Mouse (Mus musculus): ENCODE measurements around the gene Arid5b.

Arid5b gene

GRCm38 (mm10) chr10:68236956-68237455 lies 41.5 kb downstream of the Arid5b start:
- DNase-seq (ENCODE audit: low spot score): no peak

- no peak for DNase-seq (ENCODE audit: low spot score)
Observed at GRCm38 (mm10) chr10:68231385-68232182, 47.0 kb downstream of the Arid5b start.

GRCm38 (mm10) chr10:68230653-68231384 lies 47.7 kb downstream of the Arid5b start:
- no peak for DNase-seq (ENCODE audit: low spot score)

GRCm38 (mm10) chr10:68229640-68230565 lies 48.6 kb downstream of the Arid5b start:
- no peak for DNase-seq (ENCODE audit: low spot score)

GRCm38 (mm10) chr10:68222676-68223075 lies 55.9 kb downstream of the Arid5b start:
- no peak for DNase-seq (ENCODE audit: low spot score)

- DNase-seq (ENCODE audit: low spot score): no peak
Observed at GRCm38 (mm10) chr10:68222012-68222411, 56.5 kb downstream of the Arid5b start.

- no peak for DNase-seq (ENCODE audit: low spot score)
Observed at GRCm38 (mm10) chr10:68219327-68219726, 59.2 kb downstream of the Arid5b start.

GRCm38 (mm10) chr10:68218678-68219077 lies 59.9 kb downstream of the Arid5b start:
- DNase-seq (ENCODE audit: low spot score): no peak

- no peak for DNase-seq (ENCODE audit: low spot score)
Observed at GRCm38 (mm10) chr10:68214809-68215468, 63.6 kb downstream of the Arid5b start.

GRCm38 (mm10) chr10:68212061-68212915 lies 66.3 kb downstream of the Arid5b start:
- peak; percentile 23 for DNase-seq (ENCODE audit: low spot score)

- DNase-seq (ENCODE audit: low spot score): no peak
Observed at GRCm38 (mm10) chr10:68211514-68211913, 67.0 kb downstream of the Arid5b start.

GRCm38 (mm10) chr10:68210025-68210642 lies 68.4 kb downstream of the Arid5b start:
- DNase-seq (ENCODE audit: low spot score): no peak

GRCm38 (mm10) chr10:68208670-68209065 lies 69.9 kb downstream of the Arid5b start:
- DNase-seq (ENCODE audit: low spot score): peak; percentile 25

GRCm38 (mm10) chr10:68207803-68208669 lies 70.5 kb downstream of the Arid5b start:
- DNase-seq (ENCODE audit: low spot score): peak; percentile 65

- no peak for DNase-seq (ENCODE audit: low spot score)
Observed at GRCm38 (mm10) chr10:68204391-68204790, 74.1 kb downstream of the Arid5b start.

- no peak for DNase-seq (ENCODE audit: low spot score)
Observed at GRCm38 (mm10) chr10:68203860-68204259, 74.7 kb downstream of the Arid5b start.

GRCm38 (mm10) chr10:68203322-68203721 lies 75.2 kb downstream of the Arid5b start:
- no peak for DNase-seq (ENCODE audit: low spot score)

GRCm38 (mm10) chr10:68199440-68199839 lies 79.1 kb downstream of the Arid5b start:
- DNase-seq (ENCODE audit: low spot score): no peak

GRCm38 (mm10) chr10:68196324-68196723 lies 82.2 kb downstream of the Arid5b start:
- no peak for DNase-seq (ENCODE audit: low spot score)

All from embryo, embryonic 10.5 days (tissue).